Mouse (Mus musculus): Measurements from ENCODE around the gene Pctp. TPM values are rescaled to one million over a fixed set of nuclear protein-coding genes. Genes with fewer than 3 reads are reported as not detected.

Pctp gene
- polyA plus RNA-seq, 1 experiment from 2014 or later: 67.2 TPM

DNA sequence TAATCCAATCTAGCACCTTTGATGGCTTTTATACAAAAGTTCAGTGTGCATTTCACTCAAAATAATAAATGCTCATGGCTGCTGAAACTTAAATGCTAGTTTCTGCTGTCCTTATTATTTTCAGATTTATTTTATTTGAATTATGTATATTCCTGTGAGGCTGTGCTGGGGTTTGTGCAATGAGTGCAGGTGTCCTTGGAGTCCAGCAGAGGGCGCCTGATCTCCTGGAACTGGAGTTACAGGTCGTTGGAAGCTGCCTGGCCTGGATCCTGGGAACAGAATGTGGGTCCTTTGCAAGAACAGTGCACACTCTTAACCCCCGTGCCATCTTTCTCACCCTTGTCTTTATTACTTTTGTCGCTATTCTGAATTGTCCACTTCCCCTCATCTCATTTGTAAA is 33.7 kb upstream of the Pctp start:
- ATAC-seq (no peak), DNase-seq (no peak)
- Histone ChIP-seq H3K4me1 (ENCODE audit: insufficient read depth) (no peaks in the 10 kb centered on the region), H3K9ac (replicated peaks) (no peak overlapping the region), H3K4me3 (ENCODE audit: low read depth, low read length) (no peak overlapping the region), H3K36me3 (replicated peaks; ENCODE audit: insufficient read depth, low read length) (no peaks in the 10 kb centered on the region), H3K27me3 (ENCODE audit: insufficient read depth, low read length) (peaks cover 14% of the 10 kb centered on the region), H3K9me3 (ENCODE audit: low read length) (no peaks in the 10 kb centered on the region), H3K27ac (ENCODE audit: low read depth) (no peak overlapping the region), H3K4me2 (ENCODE audit: low read depth, low read length) (no peak overlapping the region)
- WGBS (ENCODE audit: insufficient replicate concordance): 74% methylated on average over 4 of the region's 4 CpGs
- TF ChIP-seq EP300 (IDR thresholded peaks at IDR 0.05; ENCODE audit: low read depth) (no peak), CTCF (IDR thresholded peaks at IDR 0.05; ENCODE audit: low read depth) (peak; percentile 48)

DNA sequence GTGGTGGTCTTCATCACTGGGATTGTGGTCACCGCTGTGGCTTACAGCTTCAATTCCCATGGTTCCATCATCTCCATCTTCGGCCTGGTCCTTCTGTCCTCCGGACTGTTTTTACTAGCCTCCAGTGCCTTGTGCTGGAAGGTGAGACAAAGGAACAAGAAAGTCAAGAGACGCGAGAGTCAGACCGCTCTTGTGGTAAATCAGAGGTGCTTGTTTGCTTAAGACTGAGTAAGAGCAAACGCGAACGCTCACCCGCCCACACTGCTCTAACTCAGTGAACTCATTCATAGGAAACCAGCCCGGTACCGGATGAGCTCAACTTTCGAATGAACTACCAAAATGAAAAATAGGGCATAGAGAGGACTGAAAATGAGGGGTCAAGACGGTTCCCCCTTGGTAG is 32.8 kb upstream of the Pctp start:
- DNase-seq (no peak), ATAC-seq (no peak)
- H3K27me3 ChIP-seq (ENCODE audit: insufficient read depth, low read length): peaks cover 14% of the 10 kb centered on the region
- no peaks in the 10 kb centered on the region for H3K36me3 ChIP-seq (replicated peaks; ENCODE audit: insufficient read depth, low read length)
- TF ChIP-seq EP300 (IDR thresholded peaks at IDR 0.05; ENCODE audit: low read depth): no peak
- no peak for TF ChIP-seq CTCF (IDR thresholded peaks at IDR 0.05; ENCODE audit: low read depth)
- H3K4me3 ChIP-seq (ENCODE audit: low read depth, low read length): no peak overlapping the region
- no peak overlapping the region for H3K27ac ChIP-seq (ENCODE audit: low read depth)
- WGBS (ENCODE audit: insufficient replicate concordance): 72% methylated on average over 14 of the region's 14 CpGs
- no peak overlapping the region for H3K4me2 ChIP-seq (ENCODE audit: low read depth, low read length)
- H3K9me3 ChIP-seq (ENCODE audit: low read length): no peaks in the 10 kb centered on the region
- no peak overlapping the region for H3K9ac ChIP-seq (replicated peaks)
- no peaks in the 10 kb centered on the region for H3K4me1 ChIP-seq (ENCODE audit: insufficient read depth)

DNA sequence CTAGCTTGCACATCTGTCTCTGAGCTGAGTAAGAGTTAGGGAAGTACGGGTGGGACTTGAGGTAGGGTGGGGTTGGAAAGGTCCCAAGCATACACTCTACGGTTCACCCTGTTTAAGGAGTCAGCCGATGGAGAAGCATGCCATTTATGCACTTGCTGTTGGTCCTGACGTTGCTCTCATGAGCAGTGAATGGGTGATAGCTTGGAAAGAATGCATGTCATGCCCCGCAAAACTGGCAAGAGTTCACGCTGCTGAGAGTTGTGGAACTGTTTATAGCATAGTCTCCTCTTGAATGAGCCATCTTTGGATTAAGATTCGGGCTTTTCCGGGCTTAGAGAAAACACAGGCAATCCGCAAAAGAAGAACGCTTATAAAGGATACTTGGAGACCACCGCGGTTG is 32.0 kb upstream of the Pctp start:
- WGBS (ENCODE audit: insufficient replicate concordance): 75% methylated on average over 12 of the region's 12 CpGs
- peaks cover 5% of the 10 kb centered on the region for H3K4me1 ChIP-seq (ENCODE audit: insufficient read depth)
- no peak for DNase-seq

DNA sequence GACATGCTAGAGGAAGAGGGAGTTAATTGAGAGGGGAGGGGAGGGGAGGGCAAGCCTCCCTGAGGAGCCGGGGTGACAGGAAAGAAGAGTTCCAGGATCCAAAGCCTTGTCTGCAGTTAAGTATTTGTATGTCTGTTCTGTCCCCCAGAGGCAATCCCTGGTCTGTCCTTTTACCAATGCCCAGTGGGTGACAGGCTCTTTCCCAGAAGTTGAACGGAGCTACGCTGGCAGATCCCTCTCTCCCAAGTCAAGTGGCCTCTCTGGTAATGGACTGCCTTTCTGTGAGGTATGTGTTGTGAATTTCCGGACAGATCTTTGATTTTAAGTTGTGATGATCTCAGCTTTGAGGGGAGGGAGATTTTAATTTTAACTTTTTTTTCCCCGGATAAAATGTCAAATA is 30.7 kb upstream of the Pctp start:
- Histone ChIP-seq H3K4me1 (ENCODE audit: insufficient read depth) (peaks cover 9% of the 10 kb centered on the region), H3K9ac (replicated peaks) (no peak overlapping the region), H3K4me3 (ENCODE audit: low read depth, low read length) (no peak overlapping the region), H3K9me3 (ENCODE audit: low read length) (no peaks in the 10 kb centered on the region), H3K27ac (ENCODE audit: low read depth) (no peak overlapping the region), H3K27me3 (ENCODE audit: insufficient read depth, low read length) (peaks cover 14% of the 10 kb centered on the region), H3K36me3 (replicated peaks; ENCODE audit: insufficient read depth, low read length) (no peaks in the 10 kb centered on the region), H3K4me2 (ENCODE audit: low read depth, low read length) (no peak overlapping the region)
- 61% methylated on average over 5 of the region's 5 CpGs for WGBS (ENCODE audit: insufficient replicate concordance)
- no peak for DNase-seq
- TF ChIP-seq EP300 (IDR thresholded peaks at IDR 0.05; ENCODE audit: low read depth) (no peak), CTCF (IDR thresholded peaks at IDR 0.05; ENCODE audit: low read depth) (no peak)
- ATAC-seq: no peak

More for the DNA sequence above, 32.0 kb upstream of the Pctp start:
- H3K9ac ChIP-seq (replicated peaks): no peak overlapping the region
- H3K4me2 ChIP-seq (ENCODE audit: low read depth, low read length): no peak overlapping the region
- no peak overlapping the region for H3K27ac ChIP-seq (ENCODE audit: low read depth)
- H3K9me3 ChIP-seq (ENCODE audit: low read length): no peaks in the 10 kb centered on the region
- peaks cover 14% of the 10 kb centered on the region for H3K27me3 ChIP-seq (ENCODE audit: insufficient read depth, low read length)
- ATAC-seq: no peak
- no peak for TF ChIP-seq EP300 (IDR thresholded peaks at IDR 0.05; ENCODE audit: low read depth)
- TF ChIP-seq CTCF (IDR thresholded peaks at IDR 0.05; ENCODE audit: low read depth): no peak
- H3K4me3 ChIP-seq (ENCODE audit: low read depth, low read length): no peak overlapping the region
- H3K36me3 ChIP-seq (replicated peaks; ENCODE audit: insufficient read depth, low read length): no peaks in the 10 kb centered on the region

DNA sequence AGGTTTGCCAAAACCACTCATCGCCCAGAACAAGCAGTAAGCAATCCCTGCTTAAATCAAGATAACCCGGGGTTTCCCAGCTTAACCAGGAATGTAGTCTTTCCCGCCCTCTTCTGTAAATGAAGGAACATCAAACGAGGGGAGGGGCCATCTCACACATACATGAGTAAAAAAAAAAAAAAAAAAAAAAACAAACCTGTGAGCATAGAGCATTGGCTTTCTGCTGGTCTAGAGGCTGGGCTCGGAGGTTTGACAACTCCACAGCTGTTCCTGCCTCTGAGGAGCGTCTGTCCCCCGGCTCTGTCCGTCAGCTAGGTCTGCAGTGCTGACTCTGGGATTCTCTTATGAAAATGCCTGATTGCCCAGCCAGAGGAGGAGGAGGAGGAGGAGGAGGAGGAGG is 30.1 kb upstream of the Pctp start:
- Histone ChIP-seq H3K36me3 (replicated peaks; ENCODE audit: insufficient read depth, low read length) (no peaks in the 10 kb centered on the region), H3K27me3 (ENCODE audit: insufficient read depth, low read length) (peaks cover 14% of the 10 kb centered on the region), H3K9ac (replicated peaks) (no peak overlapping the region), H3K4me2 (ENCODE audit: low read depth, low read length) (no peak overlapping the region), H3K4me1 (ENCODE audit: insufficient read depth) (peaks cover 9% of the 10 kb centered on the region), H3K4me3 (ENCODE audit: low read depth, low read length) (no peak overlapping the region), H3K27ac (ENCODE audit: low read depth) (no peak overlapping the region), H3K9me3 (ENCODE audit: low read length) (no peaks in the 10 kb centered on the region)
- no peak for DNase-seq
- 27% methylated on average over 8 of the region's 8 CpGs for WGBS (ENCODE audit: insufficient replicate concordance)
- no peak for ATAC-seq
- TF ChIP-seq CTCF (IDR thresholded peaks at IDR 0.05; ENCODE audit: low read depth) (no peak), EP300 (IDR thresholded peaks at IDR 0.05; ENCODE audit: low read depth) (no peak)

DNA sequence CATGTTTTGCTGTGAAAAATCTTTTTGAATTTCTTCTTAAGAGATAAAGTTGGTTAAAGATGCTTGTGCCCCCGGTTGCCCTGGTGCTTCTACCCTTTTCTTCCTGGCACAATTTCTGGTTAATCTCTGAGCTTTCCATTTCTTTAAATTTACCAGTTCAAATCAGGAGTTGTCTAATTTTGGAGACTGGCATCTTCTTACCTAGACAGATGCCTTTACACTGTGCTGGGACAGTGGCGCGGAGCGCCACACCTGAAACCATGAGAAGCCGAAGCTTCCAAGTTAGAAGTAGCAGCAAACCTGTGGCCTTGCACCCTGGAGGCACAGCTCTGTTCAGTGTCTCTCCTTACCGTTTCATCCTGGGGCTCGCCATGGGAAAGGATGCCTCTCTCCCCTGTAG is 28.4 kb upstream of the Pctp start:
- Histone ChIP-seq H3K4me1 (ENCODE audit: insufficient read depth) (peaks cover 9% of the 10 kb centered on the region), H3K9ac (replicated peaks) (no peak overlapping the region), H3K27ac (ENCODE audit: low read depth) (no peak overlapping the region), H3K4me3 (ENCODE audit: low read depth, low read length) (peak overlapping the region; percentile 32; the same call in 1 of the 2 replicates), H3K9me3 (ENCODE audit: low read length) (no peaks in the 10 kb centered on the region), H3K27me3 (ENCODE audit: insufficient read depth, low read length) (peaks cover 14% of the 10 kb centered on the region), H3K36me3 (replicated peaks; ENCODE audit: insufficient read depth, low read length) (no peaks in the 10 kb centered on the region), H3K4me2 (ENCODE audit: low read depth, low read length) (peak overlapping the region; percentile 60; the same call in 1 of the 2 replicates)
- WGBS (ENCODE audit: insufficient replicate concordance): 35% methylated on average over 7 of the region's 7 CpGs
- ATAC-seq (no peak), DNase-seq (no peak)
- TF ChIP-seq CTCF (IDR thresholded peaks at IDR 0.05; ENCODE audit: low read depth): no peak
- no peak for TF ChIP-seq EP300 (IDR thresholded peaks at IDR 0.05; ENCODE audit: low read depth)

DNA sequence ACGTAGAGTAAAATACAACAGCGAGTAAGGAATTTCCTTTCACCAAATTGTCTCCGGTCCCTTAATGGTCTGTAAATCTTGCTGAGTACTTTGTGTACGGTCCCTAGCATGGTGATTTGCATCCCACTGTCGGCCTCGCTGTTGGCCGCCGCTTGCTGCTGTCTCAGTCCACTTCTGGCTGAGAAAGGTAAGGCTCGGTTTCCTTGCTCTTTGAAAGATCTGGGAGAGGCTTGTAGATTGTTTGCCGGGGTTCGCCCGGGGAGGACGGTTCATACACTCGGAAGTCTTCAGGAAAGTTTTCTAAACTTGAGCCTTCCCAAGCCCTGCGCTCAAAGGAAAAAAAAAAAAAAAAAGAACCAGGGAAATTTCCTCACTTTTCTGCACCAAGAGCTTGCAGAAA is 27.9 kb upstream of the Pctp start:
- Histone ChIP-seq H3K36me3 (replicated peaks; ENCODE audit: insufficient read depth, low read length) (no peaks in the 10 kb centered on the region), H3K4me2 (ENCODE audit: low read depth, low read length) (peak overlapping the region; percentile 60), H3K4me3 (ENCODE audit: low read depth, low read length) (peak overlapping the region; percentile 32), H3K27me3 (ENCODE audit: insufficient read depth, low read length) (peaks cover 14% of the 10 kb centered on the region), H3K9ac (replicated peaks) (no peak overlapping the region), H3K4me1 (ENCODE audit: insufficient read depth) (peaks cover 9% of the 10 kb centered on the region), H3K27ac (ENCODE audit: low read depth) (no peak overlapping the region), H3K9me3 (ENCODE audit: low read length) (no peaks in the 10 kb centered on the region)
- DNase-seq (peak; percentile 28), ATAC-seq (no peak)
- TF ChIP-seq CTCF (IDR thresholded peaks at IDR 0.05; ENCODE audit: low read depth): no peak
- no peak for TF ChIP-seq EP300 (IDR thresholded peaks at IDR 0.05; ENCODE audit: low read depth)
- WGBS (ENCODE audit: insufficient replicate concordance): under 1% methylated on average over 15 of the region's 15 CpGs
